Mouse (Mus musculus): Measurements from ENCODE around the gene Tmem106a. TPM values are rescaled to one million over a fixed set of nuclear protein-coding genes. Genes with fewer than 3 reads are reported as not detected.
A peak's percentile ranks its signal among the peaks of the same experiment; 100 is the strongest.
"Not testable (repeated sequence)": the region's sequence is repeated elsewhere in the genome, so short reads cannot be mapped to it uniquely, and the experiment has no call there.

The Tmem106a gene
- polyA plus RNA-seq, 1 experiment, result 171 TPM

GRCm38 (mm10) chr11:101626649-101626994 is 44.6 kb downstream of the Tmem106a start:
- no peaks in the 10 kb centered on the region for H3K4me1 ChIP-seq (ENCODE audit: control insufficient read depth, insufficient read depth, insufficient read length, low read length)

DNA sequence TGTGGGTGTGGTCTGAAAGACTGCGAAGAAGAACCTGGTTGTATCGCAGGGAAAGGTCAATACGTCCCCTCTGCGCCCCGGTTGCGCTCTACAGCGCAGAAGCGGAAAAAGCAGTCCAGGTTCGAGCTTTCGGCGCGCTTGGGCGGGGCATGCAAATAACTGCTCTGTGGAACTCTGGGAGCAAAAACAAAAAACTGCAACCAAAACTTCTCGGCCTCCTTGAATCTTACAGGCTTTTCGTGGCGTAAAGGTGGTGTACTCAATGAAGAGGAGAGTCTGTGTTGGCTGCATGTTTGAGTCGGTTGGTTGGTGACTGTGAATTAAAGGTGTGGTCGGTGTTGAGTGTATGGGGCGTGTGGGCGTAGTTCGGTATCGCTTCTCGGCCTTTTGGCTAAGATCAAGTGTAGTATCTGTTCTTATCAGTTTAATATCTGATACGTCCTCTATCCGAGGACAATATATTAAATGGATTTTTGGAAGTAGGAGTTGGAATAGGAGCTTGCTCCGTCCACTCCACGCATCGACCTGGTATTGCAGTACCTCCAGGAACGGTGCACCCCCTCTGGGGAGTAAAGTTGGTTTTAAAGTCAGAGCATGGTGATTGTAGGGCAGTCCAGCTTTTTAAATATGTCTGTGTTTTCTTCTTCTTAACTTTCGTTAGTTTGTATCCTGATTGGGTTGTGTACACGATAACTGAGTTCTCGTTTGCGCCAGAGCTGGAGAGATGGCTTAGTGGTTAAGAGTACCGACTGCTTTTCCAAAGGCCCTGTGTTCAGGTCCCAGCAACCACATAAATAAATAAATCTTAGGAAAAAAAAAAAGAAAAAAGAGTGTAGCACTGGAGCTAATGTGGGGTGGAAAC is 45.2 kb downstream of the Tmem106a start, which contains the start of gene Rdm1:
Gene Rdm1, plus strand, starts transcription at position 201 of the 862 bp plus-strand sequence.
- Histone ChIP-seq H3K27ac (ENCODE audit: insufficient read depth, low read depth, low read length) (peak within 1 kb of the TSS; percentile 96), H3K36me3 (ENCODE audit: control insufficient read depth, insufficient read depth, low read length) (no peaks in the 10 kb centered on the region), H3K27me3 (ENCODE audit: control insufficient read depth, insufficient read depth, low read length) (no peaks in the 10 kb centered on the region), H3K4me1 (ENCODE audit: control insufficient read depth, insufficient read depth, insufficient read length, low read length) (no peaks in the 10 kb centered on the region), H3K4me3 (ENCODE audit: low read depth, low read length) (peak within 1 kb of the TSS; percentile 74)
- WGBS, result under 1% methylated on average over 34 of the region's 34 CpGs
- no peak for TF ChIP-seq CTCF (IDR thresholded peaks at IDR 0.05; ENCODE audit: extremely low read depth, insufficient read length, insufficient replicate concordance, low read depth, low read length)
- TF ChIP-seq POLR2A (IDR thresholded peaks at IDR 0.05; ENCODE audit: low read depth, low read length), result peak; percentile 61; the same call in 1 of the 2 replicates

More at GRCm38 (mm10) chr11:101626649-101626994, 44.6 kb downstream of the Tmem106a start:
- no peak for TF ChIP-seq POLR2A (IDR thresholded peaks at IDR 0.05; ENCODE audit: low read depth, low read length)
- TF ChIP-seq CTCF (IDR thresholded peaks at IDR 0.05; ENCODE audit: extremely low read depth, insufficient read length, insufficient replicate concordance, low read depth, low read length), result no peak
- WGBS, result 3% methylated on average over 8 of the region's 8 CpGs
- H3K4me3 ChIP-seq (ENCODE audit: low read depth, low read length), result peak overlapping the region; percentile 55
- H3K27ac ChIP-seq (ENCODE audit: insufficient read depth, low read depth, low read length), result peak overlapping the region; percentile 96
- H3K36me3 ChIP-seq (ENCODE audit: control insufficient read depth, insufficient read depth, low read length), result no peaks in the 10 kb centered on the region
- no peaks in the 10 kb centered on the region for H3K27me3 ChIP-seq (ENCODE audit: control insufficient read depth, insufficient read depth, low read length)

- Histone ChIP-seq H3K27me3 (ENCODE audit: control insufficient read depth, insufficient read depth, low read length) (no peaks in the 10 kb centered on the region), H3K27ac (ENCODE audit: insufficient read depth, low read depth, low read length) (peak overlapping the region; percentile 76), H3K36me3 (ENCODE audit: control insufficient read depth, insufficient read depth, low read length) (no peaks in the 10 kb centered on the region), H3K4me1 (ENCODE audit: control insufficient read depth, insufficient read depth, insufficient read length, low read length) (no peaks in the 10 kb centered on the region), H3K4me3 (ENCODE audit: low read depth, low read length) (peak overlapping the region; percentile 74)
- WGBS, result under 1% methylated on average over 33 of the region's 33 CpGs
- TF ChIP-seq CTCF (IDR thresholded peaks at IDR 0.05; ENCODE audit: extremely low read depth, insufficient read length, insufficient replicate concordance, low read depth, low read length) (no peak), POLR2A (IDR thresholded peaks at IDR 0.05; ENCODE audit: low read depth, low read length) (peak; percentile 58; the same call in 1 of the 2 replicates)
Observed at GRCm38 (mm10) chr11:101627857-101628559, 46.0 kb downstream of the Tmem106a start.

DNA sequence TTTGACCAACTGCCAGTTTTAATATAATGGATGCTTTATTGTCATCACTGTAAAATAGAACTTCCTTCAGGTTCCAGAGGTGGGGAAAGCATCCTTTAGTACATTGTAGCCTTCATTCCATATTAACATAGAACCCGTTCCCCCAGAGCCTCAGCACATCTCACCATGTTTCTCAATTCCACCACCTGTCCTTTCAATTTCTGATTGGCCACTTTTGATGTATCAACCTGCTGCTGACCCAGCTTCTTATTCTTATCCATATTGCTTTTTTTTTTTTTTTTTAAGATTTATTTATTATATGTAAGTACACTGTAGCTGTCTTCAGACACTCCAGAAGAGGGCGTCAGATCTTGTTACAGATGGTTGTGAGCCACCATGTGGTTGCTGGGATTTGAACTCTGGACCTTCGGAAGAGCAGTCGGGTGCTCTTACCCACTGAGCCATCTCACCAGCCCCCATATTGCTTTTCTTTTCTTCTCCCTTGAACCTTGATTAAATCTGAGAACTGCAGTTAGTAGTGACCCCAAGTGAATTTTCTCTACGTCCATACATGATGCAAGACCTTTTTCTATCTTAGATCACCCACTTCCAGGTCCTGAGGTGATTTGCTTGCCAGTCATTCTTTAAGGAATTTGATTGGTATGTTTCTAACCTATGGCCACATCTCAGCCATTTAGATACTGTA is 46.8 kb downstream of the Tmem106a start:
- not testable (repeated sequence) for H3K27ac ChIP-seq (ENCODE audit: insufficient read depth, low read depth, low read length); H3K27me3 ChIP-seq (ENCODE audit: control insufficient read depth, insufficient read depth, low read length); H3K36me3 ChIP-seq (ENCODE audit: control insufficient read depth, insufficient read depth, low read length); H3K4me1 ChIP-seq (ENCODE audit: control insufficient read depth, insufficient read depth, insufficient read length, low read length); H3K4me3 ChIP-seq (ENCODE audit: low read depth, low read length)
- WGBS, result 55% methylated on average over 5 of the region's 5 CpGs

- Histone ChIP-seq H3K27ac (ENCODE audit: insufficient read depth, low read depth, low read length) (no peak overlapping the region), H3K36me3 (ENCODE audit: control insufficient read depth, insufficient read depth, low read length) (peaks cover 4% of the 10 kb centered on the region; the same call in 1 of the 2 replicates), H3K27me3 (ENCODE audit: control insufficient read depth, insufficient read depth, low read length) (no peaks in the 10 kb centered on the region), H3K4me1 (ENCODE audit: control insufficient read depth, insufficient read depth, insufficient read length, low read length) (no peaks in the 10 kb centered on the region), H3K4me3 (ENCODE audit: low read depth, low read length) (no peak overlapping the region)
- TF ChIP-seq CTCF (IDR thresholded peaks at IDR 0.05; ENCODE audit: extremely low read depth, insufficient read length, insufficient replicate concordance, low read depth, low read length) (no peak), POLR2A (IDR thresholded peaks at IDR 0.05; ENCODE audit: low read depth, low read length) (no peak)
- 86% methylated on average over 10 of the region's 10 CpGs for WGBS
Observed at GRCm38 (mm10) chr11:101635660-101636059, 53.6 kb downstream of the Tmem106a start.

GRCm38 (mm10) chr11:101639761-101640160 is 57.7 kb downstream of the Tmem106a start:
- H3K4me1 ChIP-seq (ENCODE audit: control insufficient read depth, insufficient read depth, insufficient read length, low read length), result 0 out of 2 replicates have a peak, but pooled peaks cover 2% of the 10 kb centered on the region
- peaks cover 2% of the 10 kb centered on the region; the same call in 1 of the 2 replicates for H3K36me3 ChIP-seq (ENCODE audit: control insufficient read depth, insufficient read depth, low read length)
- TF ChIP-seq CTCF (IDR thresholded peaks at IDR 0.05; ENCODE audit: extremely low read depth, insufficient read length, insufficient replicate concordance, low read depth, low read length), result no peak
- H3K27ac ChIP-seq (ENCODE audit: insufficient read depth, low read depth, low read length), result no peak overlapping the region
- 94% methylated on average over 4 of the region's 4 CpGs for WGBS
- H3K4me3 ChIP-seq (ENCODE audit: low read depth, low read length), result no peak overlapping the region
- H3K27me3 ChIP-seq (ENCODE audit: control insufficient read depth, insufficient read depth, low read length), result no peaks in the 10 kb centered on the region

- H3K4me1 ChIP-seq (ENCODE audit: control insufficient read depth, insufficient read depth, insufficient read length, low read length); H3K27ac ChIP-seq (ENCODE audit: insufficient read depth, low read depth, low read length); H3K36me3 ChIP-seq (ENCODE audit: control insufficient read depth, insufficient read depth, low read length); H3K27me3 ChIP-seq (ENCODE audit: control insufficient read depth, insufficient read depth, low read length): not testable (repeated sequence)
- H3K4me3 ChIP-seq (ENCODE audit: low read depth, low read length), result peak overlapping the region; percentile 64
- 6% methylated on average over 53 of the region's 53 CpGs for WGBS
Observed at GRCm38 (mm10) chr11:101640857-101641709, 59.0 kb downstream of the Tmem106a start.

Data from small intestine, adult 2 months (tissue).